Mouse (Mus musculus) frontal cortex, postnatal 25 days (tissue): Measurements from ENCODE around the gene Eif4a2.
A peak's percentile ranks its signal among the peaks of the same experiment; 100 is the strongest.
"Not testable (repeated sequence)": the region's sequence is repeated elsewhere in the genome, so short reads cannot be mapped to it uniquely, and the experiment has no call there.

ENCODE experiments used
- DNase-seq, 2 experiments: peaks; one replicate each; pipeline ENCODE4 v3.0.0; 2022; ENCODE audit warnings: low spot score in 2 of 2

Eif4a2 gene

GRCm38 (mm10) chr16:23107231-23107942 is at the start of gene Eif4a2:
Gene Eif4a2, plus strand, starts transcription at chr16:23107444.
- peak; percentile 84 to 87 for DNase-seq

- not testable (repeated sequence) for DNase-seq
Observed at GRCm38 (mm10) chr16:23057668-23058447, 49.4 kb upstream of the Eif4a2 start, which contains the start of gene Kng1. Gene Kng1, plus strand, starts transcription at chr16:23057865.

- DNase-seq = not testable (repeated sequence)
Observed at GRCm38 (mm10) chr16:23059630-23060029, 47.6 kb upstream of the Eif4a2 start.

GRCm38 (mm10) chr16:23060781-23061325 is 46.4 kb upstream of the Eif4a2 start:
- DNase-seq = not testable (repeated sequence)

GRCm38 (mm10) chr16:23077516-23077915 is 29.7 kb upstream of the Eif4a2 start:
- DNase-seq = not testable (repeated sequence)

GRCm38 (mm10) chr16:23087159-23087558 is 20.1 kb upstream of the Eif4a2 start:
- not testable (repeated sequence) for DNase-seq

GRCm38 (mm10) chr16:23087712-23088111 is 19.5 kb upstream of the Eif4a2 start:
- DNase-seq = not testable (repeated sequence)

- not testable (repeated sequence) for DNase-seq
Observed at GRCm38 (mm10) chr16:23088491-23088890, 18.8 kb upstream of the Eif4a2 start.

GRCm38 (mm10) chr16:23091345-23091744 is 15.9 kb upstream of the Eif4a2 start:
- DNase-seq = not testable (repeated sequence)

GRCm38 (mm10) chr16:23093321-23093953 is 13.8 kb upstream of the Eif4a2 start:
- no peak for DNase-seq

- DNase-seq = no peak
Observed at GRCm38 (mm10) chr16:23094136-23094535, 13.1 kb upstream of the Eif4a2 start.

GRCm38 (mm10) chr16:23095581-23095980 is 11.7 kb upstream of the Eif4a2 start:
- DNase-seq = not testable (repeated sequence)

- DNase-seq = not testable (repeated sequence)
Observed at GRCm38 (mm10) chr16:23096886-23097285, 10.4 kb upstream of the Eif4a2 start.

GRCm38 (mm10) chr16:23097290-23098104 is 9.7 kb upstream of the Eif4a2 start:
- DNase-seq = peak in 1 of 2 experiments; percentile 13

GRCm38 (mm10) chr16:23098105-23098452 is 9.2 kb upstream of the Eif4a2 start:
- not testable (repeated sequence) for DNase-seq

- no peak for DNase-seq
Observed at GRCm38 (mm10) chr16:23099632-23100031, 7.6 kb upstream of the Eif4a2 start.

GRCm38 (mm10) chr16:23100099-23100575 is 7.1 kb upstream of the Eif4a2 start:
- no peak for DNase-seq

GRCm38 (mm10) chr16:23100613-23101012 is 6.6 kb upstream of the Eif4a2 start:
- DNase-seq = no peak

GRCm38 (mm10) chr16:23102340-23103037 is 4.8 kb upstream of the Eif4a2 start:
- no peak for DNase-seq

GRCm38 (mm10) chr16:23103038-23103745 is 4.1 kb upstream of the Eif4a2 start:
- no peak for DNase-seq
